Mouse (Mus musculus) CD8-positive naive resting alpha-beta T cell, adult 2 months (primary cell): Measurements from ENCODE around the gene Dixdc1.
A peak's percentile ranks its signal among the peaks of the same experiment; 100 is the strongest.

Experiments used
- DNase-seq, 2 experiments: peaks; one replicate each; pipeline ENCODE4 v3.0.0; 2022; ENCODE audit warnings: low read depth in 2 of 2, low spot score in 2 of 2

Dixdc1 gene

DNA sequence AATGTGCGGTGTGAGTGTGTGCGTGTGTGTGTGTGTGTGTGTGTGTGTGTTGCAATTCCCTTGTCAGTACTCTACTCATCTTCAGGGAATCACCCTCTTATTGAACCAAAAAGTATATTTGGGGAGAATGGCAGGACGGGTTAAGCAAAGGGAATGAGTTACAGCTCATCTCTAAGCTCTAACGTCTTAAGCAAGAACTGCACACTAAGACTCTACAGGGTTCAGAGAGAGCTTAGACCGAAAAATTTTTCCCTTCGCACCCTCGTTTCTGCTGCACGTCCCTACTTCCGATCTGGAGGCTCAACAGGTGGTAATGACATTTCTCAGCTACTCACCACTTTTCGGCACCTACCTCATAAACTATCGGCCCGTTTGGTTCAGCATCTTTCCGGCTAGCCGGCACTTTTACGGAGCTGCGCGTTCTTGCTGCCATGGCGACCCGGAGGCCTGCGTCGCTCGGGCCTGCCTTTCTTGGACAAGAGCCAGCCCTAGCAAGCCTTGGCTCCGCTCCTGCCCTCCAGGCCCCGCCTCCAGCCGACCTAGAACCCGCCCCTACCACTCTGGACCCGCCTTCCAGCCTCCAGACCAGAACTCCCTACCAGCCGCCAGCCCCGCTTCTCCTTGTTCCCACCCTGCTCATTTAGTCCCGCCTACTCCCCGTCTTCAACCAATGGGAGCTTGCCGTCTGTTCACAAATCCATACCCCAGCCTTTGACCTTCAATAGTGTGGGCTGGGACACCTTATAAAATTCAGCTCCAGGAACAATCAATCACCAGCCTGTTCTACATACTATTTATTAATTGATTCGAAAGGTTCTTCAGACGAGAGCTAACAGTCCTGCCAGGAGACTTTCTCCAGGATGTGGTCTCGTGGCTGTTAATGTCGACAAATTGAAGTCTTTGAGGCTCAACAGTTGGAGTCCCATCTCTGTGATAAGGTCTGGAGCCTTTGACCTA lies at the start of gene Dixdc1:
Dixdc1 (minus strand) TSS at position 604 of the 957 bp plus-strand sequence.
- peak; percentile 60 to 76 for DNase-seq

- peak; percentile 30 to 60 for DNase-seq
Observed at GRCm38 (mm10) chr9:50782155-50782554, 42.8 kb upstream of the Dixdc1 start.

DNA sequence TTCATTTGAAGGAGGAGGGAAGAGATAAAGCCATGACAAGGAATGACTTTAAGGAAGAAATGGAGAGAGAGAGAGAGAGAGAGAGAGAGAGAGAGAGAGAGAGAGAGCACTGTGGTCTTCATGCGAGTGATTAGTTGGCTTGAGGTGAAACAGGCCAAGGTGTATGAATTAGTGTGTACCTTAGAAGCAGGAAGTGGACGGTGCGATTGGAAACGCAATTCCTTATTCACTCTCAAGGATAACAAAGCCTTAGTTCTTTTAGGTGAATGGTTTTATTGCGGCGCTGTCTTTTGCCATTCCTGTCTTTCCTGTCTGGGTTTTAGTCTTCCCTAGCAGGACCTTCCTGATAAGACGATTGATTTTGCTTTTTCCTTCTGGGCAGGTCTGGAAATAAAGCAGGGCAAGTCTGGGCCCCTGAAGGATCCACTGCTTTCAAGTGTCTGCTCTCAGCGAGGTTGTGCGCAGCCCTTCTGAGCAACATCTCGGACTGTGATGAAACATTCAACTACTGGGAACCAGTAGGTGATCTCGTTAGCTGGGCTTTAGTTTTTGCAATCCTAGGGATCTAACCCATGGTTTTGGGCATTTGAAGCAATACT lies 36.9 kb upstream of the Dixdc1 start:
- no peak for DNase-seq

DNA sequence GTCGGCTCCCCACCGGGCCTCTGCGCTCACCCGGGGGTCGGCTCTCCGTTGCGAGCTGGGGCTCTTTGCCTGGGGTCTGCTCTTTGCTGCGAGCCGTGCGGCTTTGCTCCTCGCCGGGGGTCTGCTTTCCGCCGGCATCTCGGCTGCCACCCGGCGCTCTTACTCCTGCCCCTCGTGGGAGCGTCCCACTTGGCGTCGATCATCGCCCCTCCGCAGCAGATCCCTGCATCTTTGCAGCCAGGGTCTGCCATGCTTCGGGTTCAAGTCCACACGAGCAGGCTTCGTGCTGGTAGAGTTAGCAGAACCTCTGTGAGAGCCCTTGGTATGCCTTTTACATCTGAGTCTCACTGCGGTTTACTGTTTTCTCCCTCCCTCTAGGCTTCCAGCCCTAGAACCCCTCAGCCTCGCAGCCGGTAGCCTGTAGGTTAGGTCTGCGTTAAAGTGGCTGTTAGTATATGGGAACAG lies 36.4 kb upstream of the Dixdc1 start:
- peak; percentile 4 to 6 for DNase-seq

- DNase-seq, result peak; percentile 68 to 80
Observed at GRCm38 (mm10) chr9:50774991-50775612, 35.8 kb upstream of the Dixdc1 start, which contains the start of the genes Alg9 and 1110032A03Rik. Alg9 (plus strand) TSS chr9:50775019. 1110032A03Rik (minus strand) TSS chr9:50775520.

- DNase-seq, result no peak
Observed at GRCm38 (mm10) chr9:50774026-50774462, 34.7 kb upstream of the Dixdc1 start.

GRCm38 (mm10) chr9:50770011-50770410 lies 30.7 kb upstream of the Dixdc1 start:
- DNase-seq, result no peak

- DNase-seq, result peak; percentile 94 to 98
Observed at GRCm38 (mm10) chr9:50768107-50769002, 29.0 kb upstream of the Dixdc1 start, which contains the start of gene Fdxacb1. Fdxacb1 (plus strand) TSS chr9:50768236.

GRCm38 (mm10) chr9:50767531-50768106 lies 28.3 kb upstream of the Dixdc1 start:
- DNase-seq, result no peak

DNA sequence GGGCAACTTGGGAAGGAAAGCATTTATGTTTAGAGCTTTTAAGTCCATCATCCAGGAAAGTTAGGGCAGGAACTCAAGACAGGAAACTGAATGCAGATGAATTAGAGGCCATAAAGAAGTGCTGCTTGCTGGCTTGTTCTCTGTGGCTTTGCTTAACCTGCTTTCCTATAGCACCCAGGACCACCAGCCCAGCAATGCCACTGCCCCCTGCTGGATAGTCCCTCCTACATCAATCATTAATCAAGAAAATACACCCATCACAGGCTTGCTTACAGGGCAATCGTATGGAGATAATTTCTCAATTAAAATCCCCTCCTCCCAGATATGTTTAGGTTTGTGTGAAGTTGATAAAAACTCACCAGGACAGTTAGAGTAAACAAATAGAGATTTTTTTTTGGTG lies 24.0 kb upstream of the Dixdc1 start:
- DNase-seq, result no peak

DNA sequence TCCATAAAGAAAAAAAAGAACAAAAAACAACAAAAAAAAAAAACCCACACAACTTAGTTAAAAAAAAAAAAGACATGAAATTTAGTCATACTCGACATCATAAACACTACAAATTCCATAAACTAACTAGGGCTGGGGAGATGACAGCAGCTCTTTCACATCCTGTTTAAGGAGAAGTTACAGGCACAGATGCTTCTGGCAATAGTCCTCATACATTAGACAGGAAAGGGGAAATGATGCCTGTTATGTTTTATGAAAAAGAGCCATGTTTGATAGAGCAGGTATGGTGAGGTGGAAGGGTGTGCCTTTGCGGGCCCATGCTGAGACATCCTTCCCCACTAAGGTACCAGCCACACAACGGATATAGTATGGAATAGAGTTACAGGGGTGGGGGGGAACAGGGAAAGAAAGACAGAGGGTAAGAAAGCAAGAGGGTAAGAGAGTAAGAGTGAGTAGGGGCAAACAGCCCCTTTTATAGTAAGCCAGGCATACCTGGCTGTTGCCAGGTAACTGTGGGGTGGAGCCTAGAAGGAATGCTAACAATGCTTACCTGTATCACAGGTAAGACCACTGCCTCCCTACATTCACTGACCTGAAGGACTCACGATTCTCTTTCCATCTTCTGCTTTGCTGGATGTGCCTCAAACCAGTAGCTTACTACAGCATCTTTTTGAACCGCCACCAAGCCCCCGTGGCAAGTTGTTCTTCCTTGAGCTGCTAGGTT lies 22.4 kb upstream of the Dixdc1 start:
- DNase-seq, result no peak

DNA sequence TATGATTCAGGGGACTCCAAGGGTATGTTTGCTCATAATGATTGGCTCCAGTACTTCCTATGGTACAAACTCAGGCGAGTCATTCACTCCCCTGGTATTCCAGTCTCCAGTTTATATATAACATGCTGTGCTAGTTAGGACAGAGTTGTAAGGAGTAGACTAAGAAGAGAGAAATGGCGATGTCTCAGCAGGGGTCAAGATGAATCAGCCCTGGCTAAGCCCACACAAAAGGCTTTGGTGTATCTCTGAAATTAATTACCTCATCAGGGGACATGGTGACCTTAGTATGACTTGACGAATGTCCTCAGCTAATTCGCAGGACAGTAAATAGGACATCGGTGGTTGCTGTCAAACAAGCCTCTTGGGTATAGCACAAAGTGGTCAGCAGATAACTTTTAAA lies 17.4 kb upstream of the Dixdc1 start:
- DNase-seq, result no peak

GRCm38 (mm10) chr9:50753947-50754346 lies 14.6 kb upstream of the Dixdc1 start:
- DNase-seq, result no peak

GRCm38 (mm10) chr9:50752784-50753615 lies 13.7 kb upstream of the Dixdc1 start:
- no peak for DNase-seq

- DNase-seq, result no peak
Observed at GRCm38 (mm10) chr9:50752054-50752602, 12.8 kb upstream of the Dixdc1 start, which contains the start of gene Hspb2. Hspb2 (minus strand) TSS chr9:50752354.

GRCm38 (mm10) chr9:50751323-50751722 lies 12.0 kb upstream of the Dixdc1 start, which contains the start of gene Cryab:
Cryab (plus strand) TSS chr9:50751325.
- DNase-seq, result no peak

DNA sequence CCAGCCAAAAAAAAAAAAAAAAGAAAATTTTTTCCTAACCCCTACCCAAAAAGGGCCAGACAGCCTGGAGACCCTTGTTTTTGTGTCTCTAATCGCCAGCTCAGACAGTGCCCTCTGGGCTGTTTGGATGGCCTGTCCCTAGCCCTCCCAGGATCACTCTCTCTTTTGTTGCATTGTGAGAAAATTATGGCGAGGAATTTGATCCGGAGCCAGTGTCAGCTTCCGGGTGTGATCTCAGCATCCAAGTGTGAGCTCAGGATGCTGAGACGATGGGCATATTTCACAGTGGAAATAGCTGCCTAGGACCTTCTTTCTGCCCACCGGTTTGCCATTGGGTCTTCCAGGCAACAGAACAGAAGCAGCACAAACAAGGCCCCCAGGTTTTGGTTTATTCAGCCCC lies 11.4 kb upstream of the Dixdc1 start:
- DNase-seq, result no peak

- DNase-seq, result no peak
Observed at GRCm38 (mm10) chr9:50746214-50746677, 6.9 kb upstream of the Dixdc1 start, which contains the start of gene 2310030G06Rik. 2310030G06Rik (minus strand) TSS chr9:50746536.
